Mouse (Mus musculus) stomach, postnatal 0 days (tissue): ENCODE measurements at regions not wholly inside any gene's neighbourhood (a gene's known extent, or its start where the extent isn't known, plus 50 kb on each side); places are given as distances from the start of the nearest gene placed in this dataset.

Experiments used
- CTCF ChIP-seq: IDR thresholded peaks from 2 replicates; pipeline ENCODE4 v1.5.1; 2016; ENCODE audit warnings: antibody characterized with exemption, low read depth, mild to moderate bottlenecking, moderate library complexity
- EP300 ChIP-seq: optimal IDR thresholded peaks from 2 replicates; pipeline ENCODE3; 2016; ENCODE audit warnings: antibody characterized with exemption

DNA sequence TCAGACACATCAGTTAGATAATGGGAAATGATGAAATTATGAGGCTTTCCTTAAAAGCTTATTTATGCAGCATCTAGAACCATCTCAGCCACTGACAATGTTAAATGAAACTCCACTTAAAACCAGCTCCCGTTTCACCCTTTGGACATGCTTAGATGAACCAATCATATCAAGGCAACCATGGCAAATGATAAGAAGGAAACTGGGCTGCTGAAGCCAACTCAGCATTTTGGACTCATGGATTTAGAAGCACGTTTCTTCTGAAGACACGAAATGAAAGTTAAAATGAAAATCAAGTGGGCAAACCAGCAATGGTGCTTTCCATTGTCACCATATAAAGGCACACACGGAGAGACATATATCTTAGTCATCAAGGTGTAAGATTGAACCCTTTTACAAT, 103.6 kb upstream of the Itga4 start:
- TF ChIP-seq CTCF: no peak
- TF ChIP-seq EP300: no peak
